Mouse (Mus musculus) forebrain, embryonic 15.5 days (tissue): ENCODE data around the gene Gnb4. TPM values are rescaled to one million over a fixed set of nuclear protein-coding genes. Genes with fewer than 3 reads are reported as not detected.

ENCODE experiments used
- ATAC-seq: fragments of 200-750 bp; cut with Nextera tagmentation; replicated peaks from 2 replicates; pipeline ENCODE4 v1.8.0; 2017; ENCODE audit warnings: mild to moderate bottlenecking, moderate TSS enrichment, moderate library complexity
- H3K27ac ChIP-seq: fragments of 300-500 bp; sonication (generic); replicated peaks from 2 replicates; pipeline ENCODE4 v1.5.1; 2015; ENCODE audit warnings: mild to moderate bottlenecking, inconsistent platforms
- H3K27me3 ChIP-seq: fragments of 300-500 bp; sonication (generic); 2 replicates; pipeline ENCODE4 v1.6.1; 2015; ENCODE audit warnings: inconsistent platforms
- H3K36me3 ChIP-seq: fragments of 300-500 bp; sonication (generic); 2 replicates; pipeline ENCODE4 v1.6.1; 2015; ENCODE audit warnings: mild to moderate bottlenecking, inconsistent platforms
- H3K4me1 ChIP-seq: fragments of 300-500 bp; sonication (generic); 2 replicates; pipeline ENCODE4 v1.6.1; 2015; ENCODE audit warnings: inconsistent platforms
- H3K4me2 ChIP-seq: fragments of 300-500 bp; sonication (generic); replicated peaks from 2 replicates; pipeline ENCODE4 v1.6.1; 2015; ENCODE audit warnings: mild to moderate bottlenecking, inconsistent platforms
- H3K4me3 ChIP-seq: fragments of 300-500 bp; sonication (generic); 2 replicates; pipeline ENCODE4 v1.5.1; 2015; ENCODE audit warnings: mild to moderate bottlenecking, inconsistent platforms
- H3K9ac ChIP-seq: fragments of 300-500 bp; sonication (generic); replicated peaks from 2 replicates; pipeline ENCODE4 v1.6.1; 2015; ENCODE audit warnings: mild to moderate bottlenecking, inconsistent platforms
- H3K9me3 ChIP-seq: fragments of 300-500 bp; sonication (generic); 2 replicates; pipeline ENCODE4 v1.6.1; 2016; ENCODE audit warnings: inconsistent platforms
- WGBS: fragments of 180-500 bp; shearing (Covaris S2); methylation state at CpG from one replicate; pipeline ENCODE4 v1.1.7; 2015; ENCODE audit warnings: mixed read lengths; 5-methylcytosine and 5-hydroxymethylcytosine counted together
- polyA plus RNA-seq: library from polyadenylated mRNA; unstranded; fragments of >200 nt; fragmentation: Nextera tagmentation; extraction: Ambion mirVana; gene quantifications from 2 replicates; pipeline ENCODE4 v1.2.1, GENCODE M21; 2015

Gene Gnb4
- 70.9 and 71.8 TPM in 2 replicates for polyA plus RNA-seq

GRCm38 (mm10) chr3:32616331-32617052 lies at the start of gene Gnb4:
Gnb4 (minus strand) TSS chr3:32616585.
- Histone ChIP-seq H3K27me3 (no peaks in the 10 kb centered on the region), H3K4me1 (0 out of 2 replicates have a peak, but pooled peaks cover 3% of the 10 kb centered on the region), H3K27ac (peak within 1 kb of the TSS; percentile 77), H3K9ac (peak within 1 kb of the TSS; percentile 64), H3K36me3 (no peaks in the 10 kb centered on the region), H3K4me3 (peak within 1 kb of the TSS; percentile 56), H3K9me3 (no peaks in the 10 kb centered on the region), H3K4me2 (peak within 1 kb of the TSS; percentile 54)
- under 1% methylated on average over 75 of the region's 83 CpGs for WGBS
- ATAC-seq: peak; percentile 89

- WGBS: 98% methylated on average over 3 of the region's 3 CpGs
- H3K4me2 ChIP-seq: no peak overlapping the region
These were observed 45.2 kb upstream of the Gnb4 start for GRCm38 (mm10) chr3:32661556-32661930.

GRCm38 (mm10) chr3:32660831-32661555 lies 44.6 kb upstream of the Gnb4 start:
- H3K4me2 ChIP-seq: no peak overlapping the region
- H3K9me3 ChIP-seq: no peaks in the 10 kb centered on the region
- no peaks in the 10 kb centered on the region for H3K4me1 ChIP-seq
- no peaks in the 10 kb centered on the region for H3K27me3 ChIP-seq
- no peak for ATAC-seq
- H3K36me3 ChIP-seq: no peaks in the 10 kb centered on the region
- WGBS: 70% methylated on average over 8 of the region's 8 CpGs
- H3K9ac ChIP-seq: no peak overlapping the region
- H3K4me3 ChIP-seq: no peak overlapping the region
- H3K27ac ChIP-seq: no peak overlapping the region

More at GRCm38 (mm10) chr3:32661556-32661930, 45.2 kb upstream of the Gnb4 start:
- Histone ChIP-seq H3K27me3 (no peaks in the 10 kb centered on the region), H3K27ac (no peak overlapping the region), H3K36me3 (no peaks in the 10 kb centered on the region), H3K4me3 (no peak overlapping the region), H3K4me1 (no peaks in the 10 kb centered on the region), H3K9ac (no peak overlapping the region), H3K9me3 (no peaks in the 10 kb centered on the region)
- no peak for ATAC-seq

GRCm38 (mm10) chr3:32660276-32660675 lies 43.9 kb upstream of the Gnb4 start:
- no peak overlapping the region for H3K4me3 ChIP-seq
- H3K4me2 ChIP-seq: no peak overlapping the region
- ATAC-seq: no peak
- H3K27me3 ChIP-seq: no peaks in the 10 kb centered on the region
- H3K27ac ChIP-seq: no peak overlapping the region
- H3K9me3 ChIP-seq: no peaks in the 10 kb centered on the region
- H3K9ac ChIP-seq: no peak overlapping the region
- 60% methylated on average over 8 of the region's 8 CpGs for WGBS
- H3K4me1 ChIP-seq: no peaks in the 10 kb centered on the region
- H3K36me3 ChIP-seq: no peaks in the 10 kb centered on the region

GRCm38 (mm10) chr3:32659506-32659905 lies 43.1 kb upstream of the Gnb4 start:
- no peak overlapping the region for H3K27ac ChIP-seq
- no peak overlapping the region for H3K4me3 ChIP-seq
- H3K27me3 ChIP-seq: no peaks in the 10 kb centered on the region
- no peaks in the 10 kb centered on the region for H3K36me3 ChIP-seq
- H3K4me2 ChIP-seq: no peak overlapping the region
- no peaks in the 10 kb centered on the region for H3K9me3 ChIP-seq
- 78% methylated on average over 2 of the region's 2 CpGs for WGBS
- no peak overlapping the region for H3K9ac ChIP-seq
- H3K4me1 ChIP-seq: no peaks in the 10 kb centered on the region
- ATAC-seq: no peak

- WGBS: 88% methylated on average over 16 of the region's 16 CpGs
- Histone ChIP-seq H3K4me1 (no peaks in the 10 kb centered on the region), H3K9me3 (no peaks in the 10 kb centered on the region)
These were observed 42.4 kb upstream of the Gnb4 start for GRCm38 (mm10) chr3:32658821-32659220.

GRCm38 (mm10) chr3:32658401-32658800 lies 42.0 kb upstream of the Gnb4 start:
- no peak for ATAC-seq
- 79% methylated on average over 7 of the region's 7 CpGs for WGBS
- no peaks in the 10 kb centered on the region for H3K4me1 ChIP-seq

More at GRCm38 (mm10) chr3:32658821-32659220, 42.4 kb upstream of the Gnb4 start:
- H3K36me3 ChIP-seq: no peaks in the 10 kb centered on the region
- no peaks in the 10 kb centered on the region for H3K27me3 ChIP-seq
- ATAC-seq: no peak
- H3K4me2 ChIP-seq: no peak overlapping the region
- no peak overlapping the region for H3K9ac ChIP-seq
- H3K27ac ChIP-seq: no peak overlapping the region
- no peak overlapping the region for H3K4me3 ChIP-seq

GRCm38 (mm10) chr3:32656398-32656994 lies 40.1 kb upstream of the Gnb4 start:
- H3K9ac ChIP-seq: no peak overlapping the region
- H3K4me2 ChIP-seq: no peak overlapping the region
- WGBS: 83% methylated on average over 10 of the region's 10 CpGs
- H3K4me1 ChIP-seq: no peaks in the 10 kb centered on the region
- no peak for ATAC-seq
- no peak overlapping the region for H3K4me3 ChIP-seq
- H3K36me3 ChIP-seq: no peaks in the 10 kb centered on the region
- H3K9me3 ChIP-seq: no peaks in the 10 kb centered on the region
- no peaks in the 10 kb centered on the region for H3K27me3 ChIP-seq
- H3K27ac ChIP-seq: no peak overlapping the region

More at GRCm38 (mm10) chr3:32658401-32658800, 42.0 kb upstream of the Gnb4 start:
- H3K36me3 ChIP-seq: no peaks in the 10 kb centered on the region
- no peak overlapping the region for H3K4me2 ChIP-seq
- no peak overlapping the region for H3K9ac ChIP-seq
- H3K4me3 ChIP-seq: no peak overlapping the region
- no peak overlapping the region for H3K27ac ChIP-seq
- H3K9me3 ChIP-seq: no peaks in the 10 kb centered on the region
- no peaks in the 10 kb centered on the region for H3K27me3 ChIP-seq

GRCm38 (mm10) chr3:32655994-32656393 lies 39.6 kb upstream of the Gnb4 start:
- H3K9ac ChIP-seq: no peak overlapping the region
- WGBS: 92% methylated on average over 4 of the region's 4 CpGs
- H3K4me2 ChIP-seq: no peak overlapping the region
- H3K36me3 ChIP-seq: no peaks in the 10 kb centered on the region
- H3K27me3 ChIP-seq: no peaks in the 10 kb centered on the region
- no peak overlapping the region for H3K27ac ChIP-seq
- H3K4me3 ChIP-seq: no peak overlapping the region
- H3K9me3 ChIP-seq: no peaks in the 10 kb centered on the region
- ATAC-seq: no peak
- H3K4me1 ChIP-seq: no peaks in the 10 kb centered on the region

GRCm38 (mm10) chr3:32652739-32653138 lies 36.4 kb upstream of the Gnb4 start:
- H3K9me3 ChIP-seq: no peaks in the 10 kb centered on the region
- no peaks in the 10 kb centered on the region for H3K36me3 ChIP-seq
- no peaks in the 10 kb centered on the region for H3K4me1 ChIP-seq
- H3K27me3 ChIP-seq: no peaks in the 10 kb centered on the region
- no peak overlapping the region for H3K27ac ChIP-seq
- ATAC-seq: no peak
- 84% methylated on average over 4 of the region's 4 CpGs for WGBS
- H3K4me2 ChIP-seq: no peak overlapping the region
- no peak overlapping the region for H3K9ac ChIP-seq
- no peak overlapping the region for H3K4me3 ChIP-seq

- no peak overlapping the region for H3K4me2 ChIP-seq
- no peaks in the 10 kb centered on the region for H3K36me3 ChIP-seq
- H3K9me3 ChIP-seq: no peaks in the 10 kb centered on the region
- H3K27ac ChIP-seq: no peak overlapping the region
- no peak for ATAC-seq
- H3K27me3 ChIP-seq: no peaks in the 10 kb centered on the region
- H3K9ac ChIP-seq: no peak overlapping the region
- H3K4me3 ChIP-seq: no peak overlapping the region
- WGBS: 77% methylated on average over 4 of the region's 4 CpGs
- no peaks in the 10 kb centered on the region for H3K4me1 ChIP-seq
These were observed 32.9 kb upstream of the Gnb4 start for GRCm38 (mm10) chr3:32649284-32649683.

- Histone ChIP-seq H3K36me3 (no peaks in the 10 kb centered on the region), H3K4me2 (no peak overlapping the region), H3K9ac (no peak overlapping the region), H3K9me3 (no peaks in the 10 kb centered on the region), H3K4me3 (no peak overlapping the region), H3K27ac (no peak overlapping the region), H3K27me3 (no peaks in the 10 kb centered on the region), H3K4me1 (no peaks in the 10 kb centered on the region)
- WGBS: 86% methylated on average over 4 of the region's 4 CpGs
- ATAC-seq: no peak
These were observed 30.5 kb upstream of the Gnb4 start for GRCm38 (mm10) chr3:32646918-32647317.
